Mouse (Mus musculus): ENCODE results near the gene Sptlc2.

DNA sequence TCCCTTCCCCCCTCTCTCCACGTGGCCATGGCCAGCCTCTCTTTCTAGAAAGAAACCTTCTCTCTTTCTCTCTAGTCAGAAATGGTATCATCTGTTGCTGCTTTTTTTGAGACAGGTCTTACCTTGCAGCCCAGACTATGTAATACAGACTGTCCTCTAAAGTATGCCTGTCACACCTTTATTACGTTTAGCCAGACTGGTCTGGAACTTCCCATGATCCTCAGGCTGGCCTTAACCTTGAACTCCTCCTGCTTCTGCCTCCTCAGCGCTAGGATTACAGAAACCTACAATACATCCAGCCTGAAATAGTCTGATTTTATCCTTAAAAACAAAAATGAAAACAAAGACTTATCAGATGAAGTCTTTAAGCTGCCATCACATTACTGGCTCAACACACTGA lies 68.9 kb downstream of the Sptlc2 start:
- no peak for TF ChIP-seq POLR2A (IDR thresholded peaks at IDR 0.05; ENCODE audit: insufficient read depth, low read length)
- no peak for TF ChIP-seq CTCF (IDR thresholded peaks at IDR 0.05; ENCODE audit: low read depth, low read length)
- no peak for TF ChIP-seq EP300 (IDR thresholded peaks at IDR 0.05; ENCODE audit: insufficient read depth, low read depth, low read length)
